ENCODE assay signal across 10 mouse cellular contexts in genomic region chr2:64536032-64536431, GRCm38 (mm10).
"Had no signal": no experiment of that assay in that cellular context is flagged by ENCODE, and none has a peak within 500 bp of the region (broad histone marks: within the 10 kb centered on the region; RNA-seq: fewer than 3 reads in every experiment).

No protein-coding gene starts in this region.

- DNase-seq: liver, postnatal 0 days; lung, adult 2 months; lung, postnatal 14 days; lung, postnatal 36 days; thymus, adult 18-20 months; thymus, postnatal 14 days; thymus, postnatal 36 days had no signal

- ATAC-seq: liver, postnatal 0 days; lung, postnatal 0 days; midbrain, embryonic 13.5 days; midbrain, embryonic 15.5 days had no signal
